Mouse (Mus musculus) embryonic facial prominence, embryonic 13.5 days (tissue): ENCODE data around the gene Tpi1. TPM values are rescaled to one million over a fixed set of nuclear protein-coding genes. Genes with fewer than 3 reads are reported as not detected.

Experiments used
- ATAC-seq: fragments of 200-750 bp; cut with Nextera tagmentation; 2 replicates; pipeline ENCODE4 v1.8.0; 2017; ENCODE audit warnings: low read depth; ENCODE audit not compliant: insufficient number of reproducible peaks, insufficient read depth, low FRiP score, low TSS enrichment
- H3K27ac ChIP-seq: fragments of 300-500 bp; sonication (generic); 2 replicates; pipeline ENCODE4 v1.5.1; 2015; ENCODE audit warnings: moderate library complexity, mild to moderate bottlenecking, inconsistent platforms
- H3K27me3 ChIP-seq: fragments of 300-500 bp; sonication (generic); 2 replicates; pipeline ENCODE4 v1.6.1; 2015; ENCODE audit warnings: mild to moderate bottlenecking, inconsistent platforms
- H3K36me3 ChIP-seq: fragments of 300-500 bp; sonication (generic); 2 replicates; pipeline ENCODE4 v1.6.1; 2015; ENCODE audit warnings: mild to moderate bottlenecking, inconsistent platforms
- H3K4me1 ChIP-seq: fragments of 300-500 bp; sonication (generic); 2 replicates; pipeline ENCODE4 v1.6.1; 2015; ENCODE audit warnings: inconsistent platforms
- H3K4me2 ChIP-seq: fragments of 300-500 bp; sonication (generic); 2 replicates; pipeline ENCODE4 v1.6.1; 2015; ENCODE audit warnings: moderate library complexity, mild to moderate bottlenecking, inconsistent platforms
- H3K4me3 ChIP-seq: fragments of 300-500 bp; sonication (generic); 2 replicates; pipeline ENCODE4 v1.5.1; 2015; ENCODE audit warnings: mild to moderate bottlenecking, inconsistent platforms
- H3K9ac ChIP-seq: fragments of 300-500 bp; sonication (generic); 2 replicates; pipeline ENCODE4 v1.6.1; 2015; ENCODE audit warnings: mild to moderate bottlenecking, inconsistent platforms
- H3K9me3 ChIP-seq: fragments of 300-500 bp; sonication (generic); 2 replicates; pipeline ENCODE4 v1.6.1; 2016; ENCODE audit warnings: inconsistent platforms
- WGBS: fragments of 180-500 bp; shearing (Covaris S2); methylation state at CpG from one replicate; pipeline ENCODE4 v1.1.7; 2015; ENCODE audit warnings: mixed read lengths; 5-methylcytosine and 5-hydroxymethylcytosine counted together
- polyA plus RNA-seq: library from polyadenylated mRNA; unstranded; fragments of >200 nt; fragmentation: Nextera tagmentation; extraction: Ambion mirVana; gene quantifications from 2 replicates; pipeline ENCODE4 v1.2.1, GENCODE M21; 2015

Gene Tpi1
- polyA plus RNA-seq, 1 experiment from 2014 or later = 710 TPM

DNA sequence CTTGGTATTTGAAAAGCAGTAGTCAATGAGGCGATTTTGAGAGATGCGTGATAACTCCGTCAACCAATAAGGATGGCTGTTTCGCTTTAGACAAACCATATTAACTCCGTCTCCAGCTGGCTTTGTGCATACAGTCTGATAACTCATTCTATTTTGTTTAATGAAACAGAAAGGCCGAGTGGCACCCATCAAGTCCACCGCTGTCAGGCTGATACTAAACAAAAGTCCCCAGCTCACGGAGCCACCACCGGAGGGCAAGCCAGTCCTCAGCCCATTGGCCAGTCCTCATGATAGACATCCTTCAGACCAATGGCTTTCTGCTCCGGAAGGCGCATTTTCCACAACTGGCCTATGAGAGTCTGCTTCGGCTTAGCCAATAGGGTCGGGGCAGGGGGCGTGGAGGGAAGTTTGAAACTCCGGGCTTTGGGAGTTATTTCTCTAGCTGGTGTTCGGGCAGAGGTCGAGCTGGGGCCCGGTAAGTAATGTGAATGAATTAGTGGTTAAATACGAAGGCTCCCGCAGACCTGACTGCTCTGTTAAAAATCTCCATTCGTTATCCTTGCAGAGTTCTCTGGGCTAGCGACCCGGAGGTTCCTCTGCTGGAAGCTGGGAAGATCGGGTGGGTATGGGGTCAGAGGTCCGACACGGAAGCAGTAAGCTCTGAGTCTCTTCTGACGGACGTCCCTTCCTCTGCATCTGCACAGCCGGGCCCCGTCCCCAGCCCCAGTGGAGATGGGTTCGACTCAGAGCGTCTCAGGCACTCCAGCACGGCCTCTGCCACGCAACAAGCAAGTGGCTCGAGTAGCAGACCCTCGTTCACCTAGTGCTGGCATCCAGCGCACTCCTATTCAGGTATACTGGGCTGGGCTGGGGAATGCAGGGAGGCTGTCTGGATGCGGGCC, 16.0 kb upstream of the Tpi1 start:
- H3K27ac ChIP-seq = peak overlapping the region; percentile 92
- H3K9ac ChIP-seq = peak overlapping the region; percentile 87
- no peaks in the 10 kb centered on the region for H3K9me3 ChIP-seq
- H3K4me3 ChIP-seq = peak overlapping the region; percentile 67
- peaks cover 45% of the 10 kb centered on the region for H3K36me3 ChIP-seq
- peak; percentile 84 for ATAC-seq
- H3K4me2 ChIP-seq = peak overlapping the region; percentile 92
- H3K27me3 ChIP-seq = no peaks in the 10 kb centered on the region
- peaks cover 35% of the 10 kb centered on the region for H3K4me1 ChIP-seq
- WGBS = under 1% methylated on average over 38 of the region's 38 CpGs

DNA sequence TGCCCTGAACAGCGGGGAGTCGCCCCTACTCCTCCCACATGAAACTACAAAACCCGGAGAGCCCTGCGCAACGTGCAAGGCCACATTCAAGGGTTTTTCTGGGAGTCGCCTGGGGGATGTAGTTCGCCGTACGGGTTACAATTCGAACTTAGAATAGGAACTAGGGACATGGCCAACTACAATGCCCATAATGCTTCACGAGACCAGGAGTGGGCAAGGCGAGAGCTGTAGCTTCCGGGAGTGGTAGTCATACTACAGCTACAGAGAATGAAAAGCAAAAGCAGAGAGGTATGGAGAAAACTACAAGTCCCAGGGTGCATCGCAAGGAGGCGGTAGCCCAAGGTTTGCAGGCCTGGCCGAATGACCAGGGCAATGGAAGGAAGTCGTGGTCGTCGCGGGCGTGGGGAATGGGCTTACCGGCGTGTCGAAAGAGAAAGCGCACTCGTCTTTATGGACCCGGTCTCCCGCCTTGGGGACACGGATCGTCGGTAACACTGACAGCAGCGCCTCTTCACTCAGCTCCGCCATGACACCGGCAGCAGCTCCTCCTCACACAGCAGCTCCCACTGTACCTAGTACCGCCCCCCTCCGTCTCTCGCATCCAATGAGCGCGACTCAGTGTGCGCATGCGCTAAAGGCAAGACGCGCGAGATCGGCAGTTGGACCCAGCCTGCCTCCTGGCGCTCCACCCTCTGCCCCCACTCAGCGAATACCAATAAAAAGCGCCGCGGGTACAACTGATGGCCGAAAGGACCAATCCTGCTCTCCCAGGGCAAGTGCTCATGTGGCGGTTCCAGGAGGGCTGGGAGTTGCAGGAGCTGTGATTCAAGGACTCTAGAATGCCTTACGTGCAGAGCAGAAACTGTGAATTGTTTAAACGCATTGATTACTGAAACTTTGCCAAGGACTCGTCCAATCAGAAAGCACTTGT, 15.0 kb upstream of the Tpi1 start, which contains the start of the genes Usp5 and Cdca3:
TSS of gene Usp5 (minus strand) at position 617 of the 931 bp plus-strand sequence.
TSS of gene Cdca3 (plus strand) at position 680 of the 931 bp plus-strand sequence.
- Histone ChIP-seq H3K4me1 (peaks cover 34% of the 10 kb centered on the region), H3K9ac (peak within 1 kb of the TSS; percentile 87), H3K27ac (peak within 1 kb of the TSS; percentile 92), H3K36me3 (peaks cover 48% of the 10 kb centered on the region), H3K4me3 (peak within 1 kb of the TSS; percentile 67), H3K9me3 (no peaks in the 10 kb centered on the region), H3K4me2 (peak within 1 kb of the TSS; percentile 92), H3K27me3 (no peaks in the 10 kb centered on the region)
- peak; percentile 95 for ATAC-seq
- WGBS = under 1% methylated on average over 55 of the region's 55 CpGs

DNA sequence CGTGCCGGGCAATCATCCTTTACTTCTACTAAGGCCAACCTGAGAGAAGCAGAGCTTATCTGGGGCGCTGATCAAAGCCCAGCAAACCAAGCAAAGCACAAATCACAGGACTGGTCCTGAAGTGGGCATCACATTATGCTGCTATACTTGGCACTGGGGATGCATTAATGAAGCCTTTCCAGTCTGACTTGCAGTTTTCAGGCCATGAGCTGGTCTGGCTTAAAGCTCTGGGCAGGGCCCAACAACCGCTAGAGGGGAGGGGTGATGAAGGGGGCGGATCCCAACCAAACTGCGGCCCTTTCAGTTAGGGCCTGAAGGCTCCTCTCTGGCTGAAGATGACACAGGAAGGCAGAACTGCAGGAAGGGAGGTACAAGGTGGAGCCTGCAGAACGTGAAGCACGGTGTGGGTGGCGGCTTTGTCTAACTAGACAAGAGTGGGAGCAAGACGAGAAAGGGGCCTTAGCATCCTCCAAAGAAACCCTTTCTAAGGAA, 14.1 kb upstream of the Tpi1 start:
- Histone ChIP-seq H3K4me2 (peak overlapping the region; percentile 92), H3K9me3 (no peaks in the 10 kb centered on the region), H3K36me3 (peaks cover 49% of the 10 kb centered on the region), H3K9ac (peak overlapping the region; percentile 75), H3K4me3 (peak overlapping the region; percentile 67), H3K27me3 (no peaks in the 10 kb centered on the region), H3K4me1 (peaks cover 34% of the 10 kb centered on the region), H3K27ac (peak overlapping the region; percentile 92)
- 23% methylated on average over 10 of the region's 10 CpGs for WGBS
- ATAC-seq = no peak

- Histone ChIP-seq H3K4me3 (no peak overlapping the region), H3K4me2 (no peak overlapping the region), H3K4me1 (peaks cover under 1% of the 10 kb centered on the region; the same call in 1 of the 2 replicates), H3K9ac (no peak overlapping the region), H3K27me3 (no peaks in the 10 kb centered on the region), H3K27ac (no peak overlapping the region), H3K9me3 (no peaks in the 10 kb centered on the region), H3K36me3 (peaks cover 93% of the 10 kb centered on the region)
- no peak for ATAC-seq
- WGBS = 94% methylated on average over 4 of the region's 4 CpGs
These were observed 8.0 kb upstream of the Tpi1 start for GRCm38 (mm10) chr6:124822049-124822448.

DNA sequence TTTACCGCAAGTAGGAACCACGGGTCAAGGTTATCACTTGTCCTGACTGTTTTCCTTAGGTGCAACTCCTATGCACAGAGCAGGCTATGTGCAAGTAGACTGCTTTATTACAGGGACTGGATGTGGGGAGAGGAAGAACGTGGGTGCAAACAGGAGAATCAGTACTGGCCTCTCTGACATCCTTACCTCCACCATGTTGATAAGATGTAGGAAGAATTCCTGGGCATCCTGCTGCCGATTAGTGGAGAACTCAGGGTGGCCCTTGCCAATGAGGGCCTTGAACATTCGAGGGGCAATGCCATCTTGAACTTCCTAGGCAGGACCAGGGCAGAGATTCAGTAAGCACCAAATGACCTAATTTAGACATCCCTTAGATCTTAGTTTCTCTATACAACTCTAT, 6.8 kb upstream of the Tpi1 start:
- no peaks in the 10 kb centered on the region for H3K27me3 ChIP-seq
- H3K4me2 ChIP-seq = no peak overlapping the region
- H3K27ac ChIP-seq = no peak overlapping the region
- no peak for ATAC-seq
- WGBS = 93% methylated on average over 5 of the region's 5 CpGs
- H3K4me3 ChIP-seq = no peak overlapping the region
- H3K9me3 ChIP-seq = no peaks in the 10 kb centered on the region
- peaks cover 99% of the 10 kb centered on the region for H3K36me3 ChIP-seq
- H3K4me1 ChIP-seq = no peaks in the 10 kb centered on the region
- no peak overlapping the region for H3K9ac ChIP-seq

- no peak overlapping the region for H3K27ac ChIP-seq
- peaks cover 12% of the 10 kb centered on the region for H3K4me1 ChIP-seq
- no peak overlapping the region for H3K9ac ChIP-seq
- no peak overlapping the region for H3K4me3 ChIP-seq
- H3K36me3 ChIP-seq = peaks cover 80% of the 10 kb centered on the region
- no peaks in the 10 kb centered on the region for H3K9me3 ChIP-seq
- H3K27me3 ChIP-seq = no peaks in the 10 kb centered on the region
- ATAC-seq = no peak
- no peak overlapping the region for H3K4me2 ChIP-seq
- 90% methylated on average over 8 of the region's 8 CpGs for WGBS
These were observed 3.9 kb upstream of the Tpi1 start for GRCm38 (mm10) chr6:124817971-124818370.

DNA sequence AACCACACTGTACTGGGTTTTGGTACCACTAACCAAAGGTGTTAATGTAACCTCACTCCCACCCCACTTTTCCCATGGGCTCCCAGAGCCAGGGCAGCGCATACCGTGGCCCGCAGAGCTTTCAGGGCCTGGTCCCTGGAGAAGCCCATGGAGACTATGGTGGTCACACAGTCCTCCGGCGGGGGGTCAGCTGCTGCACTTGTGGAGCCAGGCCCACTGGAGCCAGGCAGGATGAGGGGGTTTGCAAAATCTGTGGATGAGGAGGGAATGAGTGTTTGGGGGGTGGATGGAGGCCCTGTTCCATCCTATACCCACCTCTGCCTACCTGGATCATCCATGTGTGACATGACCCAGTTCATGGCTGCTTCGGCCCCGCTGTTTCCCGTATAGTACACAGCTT, 3.5 kb upstream of the Tpi1 start:
- 96% methylated on average over 8 of the region's 8 CpGs for WGBS
- H3K27me3 ChIP-seq = no peaks in the 10 kb centered on the region
- H3K4me3 ChIP-seq = no peak overlapping the region
- no peak overlapping the region for H3K4me2 ChIP-seq
- peaks cover 76% of the 10 kb centered on the region for H3K36me3 ChIP-seq
- 0 out of 2 replicates have a peak overlapping the region, but pooled peaks have one; percentile 21 for H3K9ac ChIP-seq
- no peak for ATAC-seq
- H3K9me3 ChIP-seq = no peaks in the 10 kb centered on the region
- H3K27ac ChIP-seq = no peak overlapping the region
- H3K4me1 ChIP-seq = peaks cover 16% of the 10 kb centered on the region

DNA sequence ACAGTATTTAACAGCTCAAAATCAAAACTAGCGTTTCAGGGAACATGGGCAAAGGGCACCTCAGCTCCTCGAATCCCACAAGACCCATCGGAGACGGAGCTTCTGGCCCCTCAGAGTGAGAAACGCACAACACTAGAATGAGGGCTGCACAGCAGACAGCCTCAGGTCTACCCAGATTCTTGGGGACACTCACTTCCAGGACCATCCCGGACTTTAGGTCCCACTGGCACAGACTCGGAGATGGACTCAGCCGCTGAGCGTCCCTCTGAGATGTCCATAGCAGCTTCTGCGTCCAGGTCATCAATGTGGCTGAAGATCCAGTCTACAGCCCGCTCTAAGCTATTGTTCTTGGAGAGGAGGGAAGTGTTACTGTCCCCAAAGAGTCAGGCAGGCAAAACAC, 3.0 kb upstream of the Tpi1 start:
- H3K4me3 ChIP-seq = no peak overlapping the region
- no peak overlapping the region for H3K27ac ChIP-seq
- no peak overlapping the region for H3K9ac ChIP-seq
- no peak overlapping the region for H3K4me2 ChIP-seq
- H3K4me1 ChIP-seq = peaks cover 20% of the 10 kb centered on the region
- H3K36me3 ChIP-seq = peaks cover 76% of the 10 kb centered on the region
- no peaks in the 10 kb centered on the region for H3K9me3 ChIP-seq
- 94% methylated on average over 11 of the region's 11 CpGs for WGBS
- ATAC-seq = no peak
- no peaks in the 10 kb centered on the region for H3K27me3 ChIP-seq

- WGBS = 86% methylated on average over 4 of the region's 4 CpGs
- H3K4me1 ChIP-seq = peaks cover 25% of the 10 kb centered on the region
- no peak overlapping the region for H3K27ac ChIP-seq
- no peak overlapping the region for H3K4me2 ChIP-seq
- peaks cover 76% of the 10 kb centered on the region for H3K36me3 ChIP-seq
- no peak overlapping the region for H3K4me3 ChIP-seq
- H3K27me3 ChIP-seq = no peaks in the 10 kb centered on the region
- no peak overlapping the region for H3K9ac ChIP-seq
- H3K9me3 ChIP-seq = no peaks in the 10 kb centered on the region
- ATAC-seq = no peak
These were observed 2.5 kb upstream of the Tpi1 start for GRCm38 (mm10) chr6:124816611-124817010.

DNA sequence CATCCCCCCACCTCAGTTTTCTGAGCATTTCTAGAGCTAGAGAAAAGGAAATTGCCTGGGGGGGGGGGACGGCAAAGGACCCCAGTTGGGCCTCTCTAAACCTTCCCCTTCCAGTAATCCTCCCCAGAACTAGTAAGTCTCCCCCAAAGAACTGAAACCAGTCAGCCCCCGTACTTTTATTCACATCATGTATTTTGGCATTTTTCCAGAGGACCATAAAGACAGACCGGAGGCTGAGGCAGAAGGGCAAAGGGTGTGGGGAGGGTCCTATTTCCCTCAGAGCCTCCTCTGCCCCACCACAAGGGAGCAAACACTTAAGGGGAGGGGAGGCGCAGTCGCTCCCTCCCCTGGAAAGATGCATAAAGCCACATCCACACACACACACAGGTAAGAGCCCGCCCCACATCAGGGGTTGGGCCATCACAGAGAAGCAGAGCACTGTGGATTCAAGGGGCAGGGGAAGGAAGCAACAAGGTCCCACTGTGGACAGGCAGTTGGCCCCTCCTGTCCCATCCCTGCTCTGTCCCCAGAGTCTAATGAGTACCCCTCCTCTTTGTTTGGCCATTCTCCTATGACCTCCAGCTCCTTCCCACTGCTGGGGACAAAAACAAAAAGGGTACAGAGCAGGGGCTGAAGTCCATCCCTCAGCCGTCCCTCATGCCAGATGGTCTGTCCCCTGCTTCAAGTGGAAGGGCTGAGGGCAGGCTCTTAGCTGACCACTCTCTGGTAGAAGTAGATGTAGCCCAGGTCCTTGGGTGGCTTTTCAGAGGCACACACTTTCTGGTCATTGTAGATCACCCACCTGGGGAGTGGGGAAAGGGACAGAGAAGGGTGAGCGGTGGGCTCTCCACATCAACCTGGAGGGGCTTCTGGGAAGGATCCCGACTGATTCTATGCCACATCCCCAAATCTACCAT, 1.0 kb upstream of the Tpi1 start:
- Histone ChIP-seq H3K27me3 (no peaks in the 10 kb centered on the region), H3K9me3 (no peaks in the 10 kb centered on the region), H3K4me2 (peak overlapping the region; percentile 92; the same call in 1 of the 2 replicates), H3K36me3 (peaks cover 74% of the 10 kb centered on the region), H3K9ac (peak overlapping the region; percentile 89; the same call in 1 of the 2 replicates), H3K4me1 (peaks cover 33% of the 10 kb centered on the region), H3K27ac (no peak overlapping the region; the same call in 1 of the 2 replicates), H3K4me3 (no peak overlapping the region)
- WGBS = 72% methylated on average over 9 of the region's 9 CpGs
- no peak for ATAC-seq
